Mouse (Mus musculus) naive thymus-derived CD4-positive, alpha-beta T cell, adult 2 months (primary cell): ENCODE measurements around the gene Camkmt.

ENCODE experiments used
- DNase-seq: peaks from one replicate; pipeline ENCODE4 v3.0.0-alpha.2; 2011; ENCODE audit warnings: low read depth

The Camkmt gene

GRCm38 (mm10) chr17:85090120-85091099 is at the start of gene Camkmt, which contains the start of gene Prepl:
Gene Camkmt (plus strand): TSS chr17:85090552.
Gene Prepl (minus strand): TSS chr17:85090241.
- peak; percentile 98 for DNase-seq

- no peak for DNase-seq
These were observed 49.4 kb upstream of the Camkmt start for GRCm38 (mm10) chr17:85040913-85041312.

GRCm38 (mm10) chr17:85042419-85042818 is 47.9 kb upstream of the Camkmt start:
- DNase-seq = no peak

- DNase-seq = no peak
These were observed 46.9 kb upstream of the Camkmt start for GRCm38 (mm10) chr17:85043404-85043816.

- DNase-seq = no peak
These were observed 45.9 kb upstream of the Camkmt start for GRCm38 (mm10) chr17:85044466-85044865.

- DNase-seq = no peak
These were observed 45.2 kb upstream of the Camkmt start for GRCm38 (mm10) chr17:85045160-85045559.

- DNase-seq = no peak
These were observed 42.0 kb upstream of the Camkmt start for GRCm38 (mm10) chr17:85048379-85048778.

GRCm38 (mm10) chr17:85058276-85058675 is 32.1 kb upstream of the Camkmt start:
- DNase-seq = no peak

GRCm38 (mm10) chr17:85059136-85059535 is 31.2 kb upstream of the Camkmt start:
- no peak for DNase-seq

GRCm38 (mm10) chr17:85063560-85063959 is 26.8 kb upstream of the Camkmt start:
- no peak for DNase-seq

- no peak for DNase-seq
These were observed 23.0 kb upstream of the Camkmt start for GRCm38 (mm10) chr17:85067331-85067730.

- no peak for DNase-seq
These were observed 19.7 kb upstream of the Camkmt start for GRCm38 (mm10) chr17:85070658-85071057.

GRCm38 (mm10) chr17:85071088-85071775 is 19.1 kb upstream of the Camkmt start:
- no peak for DNase-seq

- no peak for DNase-seq
These were observed 18.0 kb upstream of the Camkmt start for GRCm38 (mm10) chr17:85072383-85072782.

GRCm38 (mm10) chr17:85073214-85073613 is 17.1 kb upstream of the Camkmt start:
- no peak for DNase-seq

GRCm38 (mm10) chr17:85074083-85074482 is 16.3 kb upstream of the Camkmt start:
- no peak for DNase-seq

GRCm38 (mm10) chr17:85079276-85079675 is 11.1 kb upstream of the Camkmt start:
- DNase-seq = no peak

GRCm38 (mm10) chr17:85080781-85081180 is 9.6 kb upstream of the Camkmt start:
- no peak for DNase-seq

- DNase-seq = no peak
These were observed 5.0 kb upstream of the Camkmt start for GRCm38 (mm10) chr17:85085335-85085734.

GRCm38 (mm10) chr17:85086501-85086900 is 3.9 kb upstream of the Camkmt start:
- no peak for DNase-seq

- DNase-seq = no peak
These were observed 2.8 kb upstream of the Camkmt start for GRCm38 (mm10) chr17:85087591-85087990.

- no peak for DNase-seq
These were observed 2.0 kb upstream of the Camkmt start for GRCm38 (mm10) chr17:85088401-85088800.

GRCm38 (mm10) chr17:85089011-85089410 is 1.3 kb upstream of the Camkmt start:
- DNase-seq = peak; percentile 8
